Mouse (Mus musculus) heart, embryonic 15.5 days (tissue): ENCODE measurements at regions not wholly inside any gene's neighbourhood (a gene's known extent, or its start where the extent isn't known, plus 50 kb on each side); places are given as distances from the start of the nearest gene placed in this dataset.

Experiments
- ATAC-seq: fragments of 200-750 bp; cut with Nextera tagmentation; replicated peaks from 2 replicates; pipeline ENCODE4 v1.8.0; 2017; ENCODE audit warnings: low read depth, moderate TSS enrichment; ENCODE audit not compliant: insufficient number of reproducible peaks, insufficient read depth, low FRiP score
- H3K27ac ChIP-seq: fragments of 300-500 bp; sonication (generic); 2 replicates; pipeline ENCODE4 v1.5.1; 2015; ENCODE audit warnings: mild to moderate bottlenecking, inconsistent platforms
- H3K27me3 ChIP-seq: fragments of 300-500 bp; sonication (generic); 2 replicates; pipeline ENCODE4 v1.6.1; 2015; ENCODE audit warnings: inconsistent platforms
- H3K36me3 ChIP-seq: fragments of 300-500 bp; sonication (generic); 2 replicates; pipeline ENCODE4 v1.6.1; 2015; ENCODE audit warnings: mild to moderate bottlenecking, inconsistent platforms
- H3K4me1 ChIP-seq: fragments of 300-500 bp; sonication (generic); replicated peaks from 2 replicates; pipeline ENCODE4 v1.6.1; 2015; ENCODE audit warnings: inconsistent platforms
- H3K4me2 ChIP-seq: fragments of 300-500 bp; sonication (generic); 2 replicates; pipeline ENCODE4 v1.6.1; 2015; ENCODE audit warnings: inconsistent platforms, mild to moderate bottlenecking, moderate library complexity
- H3K4me3 ChIP-seq: fragments of 300-500 bp; sonication (generic); 2 replicates; pipeline ENCODE4 v1.5.1; 2015; ENCODE audit warnings: mild to moderate bottlenecking, inconsistent platforms
- H3K9ac ChIP-seq: fragments of 300-500 bp; sonication (generic); 2 replicates; pipeline ENCODE4 v1.6.1; 2015; ENCODE audit warnings: mild to moderate bottlenecking, inconsistent platforms
- H3K9me3 ChIP-seq: fragments of 300-500 bp; sonication (generic); replicated peaks from 2 replicates; pipeline ENCODE4 v1.6.1; 2016; ENCODE audit warnings: inconsistent platforms
- WGBS: fragments of 180-500 bp; shearing (Covaris S2); methylation state at CpG from one replicate; pipeline ENCODE4 v1.1.7; 2015; ENCODE audit warnings: mixed read lengths; 5-methylcytosine and 5-hydroxymethylcytosine counted together

GRCm38 (mm10) chr15:62389431-62390105 lies 1455.4 kb downstream of the Gsdmc2 start:
- Histone ChIP-seq H3K27me3 (no peaks in the 10 kb centered on the region), H3K36me3 (no peaks in the 10 kb centered on the region), H3K4me2 (no peak overlapping the region), H3K9ac (no peak overlapping the region), H3K4me1 (no peaks in the 10 kb centered on the region), H3K9me3 (no peaks in the 10 kb centered on the region), H3K27ac (no peak overlapping the region), H3K4me3 (no peak overlapping the region)
- WGBS, result 89% methylated on average over 3 of the region's 3 CpGs
- ATAC-seq, result no peak

- Histone ChIP-seq H3K4me3 (no peak overlapping the region), H3K27ac (no peak overlapping the region), H3K9ac (no peak overlapping the region), H3K9me3 (no peaks in the 10 kb centered on the region; the same call in none of the 2 replicates), H3K36me3 (no peaks in the 10 kb centered on the region), H3K4me2 (no peak overlapping the region), H3K27me3 (no peaks in the 10 kb centered on the region), H3K4me1 (no peaks in the 10 kb centered on the region)
- ATAC-seq, result no peak
- WGBS, result 71% methylated on average over 2 of the region's 2 CpGs
Measured at GRCm38 (mm10) chr15:62382233-62382632, 1459.4 kb upstream of the A1bg start.

- no peak overlapping the region for H3K4me3 ChIP-seq
- H3K36me3 ChIP-seq, result no peaks in the 10 kb centered on the region
- ATAC-seq, result no peak
- H3K4me2 ChIP-seq, result no peak overlapping the region
- H3K27me3 ChIP-seq, result no peaks in the 10 kb centered on the region
- WGBS, result 78% methylated on average over 3 of the region's 3 CpGs
- no peak overlapping the region for H3K9ac ChIP-seq
- no peaks in the 10 kb centered on the region for H3K9me3 ChIP-seq
- no peaks in the 10 kb centered on the region for H3K4me1 ChIP-seq
- no peak overlapping the region for H3K27ac ChIP-seq
Measured at GRCm38 (mm10) chr15:62374641-62375040, 1451.8 kb upstream of the A1bg start.

- ATAC-seq, result no peak
- H3K4me1 ChIP-seq, result no peaks in the 10 kb centered on the region
- H3K36me3 ChIP-seq, result no peaks in the 10 kb centered on the region
- no peak overlapping the region for H3K9ac ChIP-seq
- no peaks in the 10 kb centered on the region for H3K27me3 ChIP-seq
- no peak overlapping the region for H3K4me2 ChIP-seq
- H3K9me3 ChIP-seq, result no peaks in the 10 kb centered on the region
- H3K4me3 ChIP-seq, result no peak overlapping the region
- H3K27ac ChIP-seq, result no peak overlapping the region
Measured at GRCm38 (mm10) chr15:62361171-62361570, 1438.4 kb upstream of the A1bg start.

GRCm38 (mm10) chr15:62358338-62359239 lies 1435.8 kb upstream of the A1bg start:
- Histone ChIP-seq H3K4me3 (no peak overlapping the region), H3K36me3 (no peaks in the 10 kb centered on the region), H3K4me1 (no peaks in the 10 kb centered on the region), H3K4me2 (no peak overlapping the region), H3K9ac (no peak overlapping the region), H3K27me3 (no peaks in the 10 kb centered on the region), H3K9me3 (no peaks in the 10 kb centered on the region), H3K27ac (no peak overlapping the region)
- 70% methylated on average over 8 of the region's 8 CpGs for WGBS
- no peak for ATAC-seq

- Histone ChIP-seq H3K27me3 (no peaks in the 10 kb centered on the region), H3K4me1 (no peaks in the 10 kb centered on the region), H3K9ac (no peak overlapping the region), H3K4me3 (no peak overlapping the region), H3K4me2 (no peak overlapping the region), H3K9me3 (no peaks in the 10 kb centered on the region), H3K36me3 (no peaks in the 10 kb centered on the region), H3K27ac (no peak overlapping the region)
- 62% methylated on average over 4 of the region's 4 CpGs for WGBS
- ATAC-seq, result no peak
Measured at GRCm38 (mm10) chr15:62353786-62354185, 1431.0 kb upstream of the A1bg start.

- WGBS, result 76% methylated on average over 6 of the region's 6 CpGs
- Histone ChIP-seq H3K4me2 (no peak overlapping the region), H3K36me3 (no peaks in the 10 kb centered on the region), H3K4me1 (no peaks in the 10 kb centered on the region), H3K27ac (no peak overlapping the region), H3K27me3 (no peaks in the 10 kb centered on the region), H3K9ac (no peak overlapping the region), H3K9me3 (no peaks in the 10 kb centered on the region), H3K4me3 (no peak overlapping the region)
- no peak for ATAC-seq
Measured at GRCm38 (mm10) chr15:62350862-62351757, 1428.3 kb upstream of the A1bg start.

GRCm38 (mm10) chr15:62349981-62350380 lies 1427.2 kb upstream of the A1bg start:
- ATAC-seq, result no peak
- Histone ChIP-seq H3K9ac (no peak overlapping the region), H3K27ac (no peak overlapping the region), H3K36me3 (no peaks in the 10 kb centered on the region), H3K4me3 (no peak overlapping the region), H3K27me3 (no peaks in the 10 kb centered on the region), H3K9me3 (no peaks in the 10 kb centered on the region), H3K4me1 (no peaks in the 10 kb centered on the region), H3K4me2 (no peak overlapping the region)
- WGBS, result 95% methylated on average over 3 of the region's 3 CpGs

- no peak for ATAC-seq
- Histone ChIP-seq H3K4me2 (no peak overlapping the region), H3K36me3 (no peaks in the 10 kb centered on the region), H3K27me3 (no peaks in the 10 kb centered on the region), H3K9me3 (no peaks in the 10 kb centered on the region), H3K4me3 (no peak overlapping the region), H3K9ac (no peak overlapping the region), H3K4me1 (no peaks in the 10 kb centered on the region), H3K27ac (no peak overlapping the region)
- WGBS, result 72% methylated on average over 2 of the region's 2 CpGs
Measured at GRCm38 (mm10) chr15:62348956-62349355, 1426.1 kb upstream of the A1bg start.

GRCm38 (mm10) chr15:62347697-62348096 lies 1424.9 kb upstream of the A1bg start:
- H3K4me1 ChIP-seq, result no peaks in the 10 kb centered on the region
- H3K4me3 ChIP-seq, result no peak overlapping the region
- 60% methylated on average over 2 of the region's 2 CpGs for WGBS
- no peaks in the 10 kb centered on the region for H3K36me3 ChIP-seq
- H3K9me3 ChIP-seq, result no peaks in the 10 kb centered on the region
- no peak for ATAC-seq
- H3K27me3 ChIP-seq, result no peaks in the 10 kb centered on the region
- H3K4me2 ChIP-seq, result no peak overlapping the region
- no peak overlapping the region for H3K9ac ChIP-seq
- H3K27ac ChIP-seq, result no peak overlapping the region

- Histone ChIP-seq H3K9ac (no peak overlapping the region), H3K9me3 (no peaks in the 10 kb centered on the region), H3K36me3 (no peaks in the 10 kb centered on the region), H3K4me2 (no peak overlapping the region), H3K4me3 (no peak overlapping the region), H3K4me1 (no peaks in the 10 kb centered on the region), H3K27ac (no peak overlapping the region), H3K27me3 (no peaks in the 10 kb centered on the region)
- WGBS, result 75% methylated on average over 5 of the region's 5 CpGs
- no peak for ATAC-seq
Measured at GRCm38 (mm10) chr15:62345893-62346292, 1423.1 kb upstream of the A1bg start.
